Mouse (Mus musculus) heart, postnatal 0 days (tissue): ENCODE data around the gene Cog5.

Experiments used
- CTCF ChIP-seq: IDR thresholded peaks from 2 replicates; pipeline ENCODE4 v1.5.1; 2016; ENCODE audit warnings: antibody characterized with exemption, control low read depth, low read depth
- EP300 ChIP-seq: IDR thresholded peaks from 2 replicates; pipeline ENCODE4 v1.6.1; 2016; ENCODE audit warnings: antibody characterized with exemption, low read depth

DNA sequence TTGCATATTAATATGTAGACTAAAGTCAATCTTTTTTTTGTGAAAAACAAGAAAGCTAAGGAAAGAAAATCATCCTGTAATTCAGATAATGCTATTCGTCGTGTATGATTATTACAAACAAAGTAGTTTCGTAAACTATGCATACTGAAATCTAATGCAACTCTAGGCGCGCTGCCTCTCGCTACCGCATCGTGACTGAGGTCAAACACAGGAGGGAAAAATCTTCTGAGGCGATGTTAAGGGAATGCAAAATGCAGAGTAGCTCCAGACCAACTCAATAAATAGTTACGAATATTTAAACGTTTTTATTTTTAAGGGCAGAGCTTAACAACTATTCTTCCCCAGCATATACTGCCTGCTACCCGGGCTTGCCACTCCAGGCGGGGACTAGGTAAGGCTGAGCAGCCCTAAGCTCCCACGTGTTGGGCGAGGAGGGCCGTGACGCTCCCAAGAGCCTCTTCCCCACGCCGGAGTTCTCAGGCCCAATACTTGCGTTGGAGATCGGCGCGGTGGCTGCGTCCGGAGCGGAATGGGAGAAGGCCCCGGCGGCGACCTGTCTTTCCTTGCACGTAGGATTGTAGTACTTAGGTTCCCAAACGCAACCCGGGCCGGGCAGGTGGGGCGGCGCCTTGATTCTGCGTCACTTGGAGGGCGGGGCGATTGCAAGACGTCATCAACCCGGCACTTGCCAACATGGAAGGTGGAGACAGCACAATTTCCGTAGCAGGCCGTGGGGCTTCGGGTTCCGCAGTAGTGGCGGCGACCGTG is at the start of gene Cog5, which contains the start of gene Dus4l:
- TF ChIP-seq CTCF (no peak), EP300 (no peak)
